15 mouse cellular contexts compared by ENCODE assay signal in the genomic region with DNA sequence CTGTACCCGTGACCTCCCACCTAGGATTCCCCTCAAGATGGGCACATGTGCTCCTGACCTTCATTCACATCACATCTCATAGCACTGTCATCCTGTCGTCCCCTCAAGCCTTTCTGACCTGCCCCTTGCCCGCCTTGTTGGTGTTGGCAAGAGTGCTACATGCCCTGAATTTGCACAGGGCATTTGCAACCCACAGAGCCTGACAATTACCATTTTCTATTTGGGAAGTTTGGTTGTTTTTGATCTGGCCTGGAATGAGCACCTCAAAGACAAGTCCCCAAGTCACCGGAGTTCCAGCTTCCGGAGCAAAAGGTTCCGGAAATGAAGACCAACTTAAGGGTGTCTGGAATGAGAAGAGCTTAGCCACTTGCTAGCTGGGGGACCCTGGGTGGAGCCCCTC. TPM values are rescaled to one million over a fixed set of nuclear protein-coding genes. Genes with fewer than 3 reads are reported as not detected.
A peak's percentile ranks its signal among the peaks of the same experiment; 100 is the strongest.
DNase-seq lines count a peak whose midpoint lies in the region; ATAC-seq and TF ChIP-seq lines count a peak whose summit lies in the region.
"Had no signal": no experiment of that assay in that cellular context is flagged by ENCODE, and none has a peak within 500 bp of the region (broad histone marks: within the 10 kb centered on the region; RNA-seq: fewer than 3 reads in every experiment).

Gene Vwa3a, plus strand, starts transcription at position 301 of the 400 bp plus-strand sequence.

- H3K9me3 ChIP-seq in heart, embryonic 10.5 days = no peaks in the 10 kb centered on the region
- H3K9me3 ChIP-seq in E14TG2a.4 (ENCODE audit: low read length) = no peaks in the 10 kb centered on the region
- H3K9me3 ChIP-seq in forebrain, postnatal 0 days (ENCODE audit: low read length) = no peaks in the 10 kb centered on the region

- no peak for TF ChIP-seq CTCF in layer of hippocampus, adult 2 months (conservative IDR thresholded peaks at IDR 0.05)
- no peak for TF ChIP-seq CTCF in E14TG2a.4 (conservative IDR thresholded peaks at IDR 0.05; ENCODE audit: low read length)
- TF ChIP-seq CTCF in forebrain, postnatal 0 days (IDR thresholded peaks at IDR 0.05; ENCODE audit: low read depth) = no peak

- ATAC-seq in forebrain, postnatal 0 days = no peak
- ATAC-seq: activated CD4-positive, CD25-positive, alpha-beta regulatory T cell, adult 4 months; liver, postnatal 0 days had no signal

- H3K4me1 ChIP-seq in heart, embryonic 10.5 days = peaks cover 17% of the 10 kb centered on the region
- H3K4me1 ChIP-seq in E14TG2a.4 (replicated peaks; ENCODE audit: low read depth, low read length) = peaks cover 51% of the 10 kb centered on the region
- peaks cover 8% of the 10 kb centered on the region for H3K4me1 ChIP-seq in forebrain, postnatal 0 days (ENCODE audit: insufficient read depth)

- H3K9ac ChIP-seq in forebrain, postnatal 0 days = peak within 1 kb of the TSS; percentile 19; the same call in 1 of the 2 replicates
- H3K9ac ChIP-seq: liver, postnatal 0 days had no signal

- peaks cover 3% of the 10 kb centered on the region; the same call in 1 of the 2 replicates for H3K27me3 ChIP-seq in heart, embryonic 10.5 days (ENCODE audit: insufficient read depth, poor library complexity, severe bottlenecking)
- H3K27me3 ChIP-seq in E14TG2a.4 (ENCODE audit: insufficient read depth, low read length) = peaks cover 9% of the 10 kb centered on the region
- H3K27me3 ChIP-seq in forebrain, postnatal 0 days (ENCODE audit: insufficient read depth, low read length) = no peaks in the 10 kb centered on the region

- peak within 1 kb of the TSS; percentile 59; the same call in 1 of the 2 replicates for H3K27ac ChIP-seq in heart, embryonic 10.5 days
- peak within 1 kb of the TSS; percentile 85 for H3K27ac ChIP-seq in layer of hippocampus, adult 2 months
- H3K27ac ChIP-seq in forebrain, postnatal 0 days (ENCODE audit: low read depth, low read length) = peak within 1 kb of the TSS; percentile 67; the same call in 1 of the 2 replicates
- H3K27ac ChIP-seq: hindbrain, postnatal 0 days had no signal

- peak within 1 kb of the TSS; percentile 27; the same call in 1 of the 2 replicates for H3K4me3 ChIP-seq in heart, embryonic 10.5 days
- peak within 1 kb of the TSS; percentile 38 for H3K4me3 ChIP-seq in layer of hippocampus, adult 2 months
- H3K4me3 ChIP-seq in E14TG2a.4 (replicated peaks; ENCODE audit: low read length) = peak within 1 kb of the TSS; percentile 39
- no peak within 1 kb of the TSS for H3K4me3 ChIP-seq in forebrain, postnatal 0 days (ENCODE audit: low read depth, low read length)
- H3K4me3 ChIP-seq: erythroblast, embryonic 14.5 days had no signal

- 61% methylated on average over 6 of the region's 6 CpGs for WGBS in heart, embryonic 10.5 days
- 78% methylated on average over 6 of the region's 6 CpGs for WGBS in forebrain, postnatal 0 days

- no peak for DNase-seq in heart, embryonic 10.5 days (ENCODE audit: low spot score)
- DNase-seq in heart, postnatal 4 days = no peak
- DNase-seq in layer of hippocampus, adult 2 months (ENCODE audit: low spot score in 2 of 2) = no peak
- DNase-seq in layer of hippocampus, adult 9-11 months = no peak
- no peak for DNase-seq in forebrain, postnatal 0 days
- DNase-seq in spleen, postnatal 4 days (ENCODE audit: low spot score in 2 of 2) = no peak
- DNase-seq in spleen, adult 12 weeks (ENCODE audit: low spot score) = no peak
- DNase-seq: cerebellum, adult 2 months; gastrocnemius, postnatal 14 days; liver, postnatal 0 days; right cerebral cortex, postnatal 4 days had no signal

- H3K36me3 ChIP-seq in heart, embryonic 10.5 days = peaks cover 9% of the 10 kb centered on the region; the same call in 1 of the 2 replicates
- H3K36me3 ChIP-seq in E14TG2a.4 (ENCODE audit: insufficient read depth, low read length) = 0 out of 2 replicates have a peak, but pooled peaks cover 4% of the 10 kb centered on the region
- H3K36me3 ChIP-seq in forebrain, postnatal 0 days (ENCODE audit: insufficient read depth) = no peaks in the 10 kb centered on the region

- no peak within 1 kb of the TSS for H3K4me2 ChIP-seq in forebrain, postnatal 0 days (ENCODE audit: low read depth)

RNA-seq across cellular contexts. Expression of gene Vwa3a, which starts in this region (rescaled TPM):
- polyA plus RNA-seq in heart, embryonic 10.5 days (2016; fragmentation: Nextera tagmentation; extraction: Ambion mirVana) = 0.39 and 0.60 TPM in 2 replicates
- 1 to 10 TPM; 1.1 to 1.4 TPM for total RNA-seq in heart, postnatal 4 days (2021)
- total RNA-seq in layer of hippocampus, adult 2 months (2021) = 10 to 100 TPM; 16.1 to 20.3 TPM
- 2.1 and 5.0 TPM in 2 replicates for total RNA-seq in forebrain, postnatal 0 days (2014; rRNA removed)
- polyA plus RNA-seq in forebrain, postnatal 0 days (2015; fragmentation: Nextera tagmentation; extraction: Ambion mirVana) = 1.1 and 2.5 TPM in 2 replicates
- polyA plus RNA-seq: activated CD4-positive, CD25-positive, alpha-beta regulatory T cell, adult 4 months had no signal
